Mouse (Mus musculus): ENCODE data around the gene 4933425L06Rik. TPM values are rescaled to one million over a fixed set of nuclear protein-coding genes. Genes with fewer than 3 reads are reported as not detected.

4933425L06Rik gene
- polyA plus RNA-seq, 1 experiment from 2014 or later = not detected

GRCm38 (mm10) chr13:105165441-105165840 is 83.5 kb downstream of the 4933425L06Rik start:
- H3K4me2 ChIP-seq = no peak overlapping the region
- WGBS = 49% methylated on average over 6 of the region's 6 CpGs
- peak; percentile 47 for DNase-seq
- ATAC-seq (ENCODE audit: insufficient read depth) = peak; percentile 60; the same call in 1 of the 2 replicates
- no peaks in the 10 kb centered on the region for H3K36me3 ChIP-seq (ENCODE audit: insufficient read depth)
- no peak overlapping the region for H3K4me3 ChIP-seq (ENCODE audit: low read depth, low read length)
- no peak overlapping the region for H3K9ac ChIP-seq
- no peak for TF ChIP-seq CTCF (IDR thresholded peaks at IDR 0.05; ENCODE audit: low read depth)
- H3K27ac ChIP-seq (ENCODE audit: low read depth) = no peak overlapping the region
- H3K27me3 ChIP-seq (ENCODE audit: insufficient read depth, low read length) = no peaks in the 10 kb centered on the region
- H3K4me1 ChIP-seq (ENCODE audit: insufficient read depth) = no peaks in the 10 kb centered on the region
- no peaks in the 10 kb centered on the region for H3K9me3 ChIP-seq (ENCODE audit: low read depth, low read length)

Other genes starting within 250 kb of the 4933425L06Rik start
- 0.54 TPM in 1 of 2 replicates, not detected in the other for gene Shisal2b, start 218.2 kb upstream of the 4933425L06Rik start, polyA plus RNA-seq (2014; fragmentation: Nextera tagmentation; extraction: Ambion mirVana)
- gene Rgs7bp, start 27.2 kb upstream of the 4933425L06Rik start, polyA plus RNA-seq (2014; fragmentation: Nextera tagmentation; extraction: Ambion mirVana) = 0.81 and 0.83 TPM in 2 replicates
- gene Rnf180, start 212.7 kb downstream of the 4933425L06Rik start, polyA plus RNA-seq (2014; fragmentation: Nextera tagmentation; extraction: Ambion mirVana) = 4.1 and 6.1 TPM in 2 replicates

Data from lung, embryonic 14.5 days (tissue).